Mouse (Mus musculus) liver, embryonic 12.5 days (tissue): ENCODE data around the gene Bex2. TPM values are rescaled to one million over a fixed set of nuclear protein-coding genes. Genes with fewer than 3 reads are reported as not detected.
A peak's percentile ranks its signal among the peaks of the same experiment; 100 is the strongest.
"Not testable (repeated sequence)": the region's sequence is repeated elsewhere in the genome, so short reads cannot be mapped to it uniquely, and the experiment has no call there.

Source experiments
- ATAC-seq: fragments of 200-750 bp; cut with Nextera tagmentation; 2 replicates; pipeline ENCODE4 v1.8.0; 2017; ENCODE audit warnings: moderate number of reproducible peaks, mild to moderate bottlenecking, moderate library complexity
- H3K27ac ChIP-seq: fragments of 300-500 bp; sonication (generic); 2 replicates; pipeline ENCODE4 v1.5.1; 2016; ENCODE audit warnings: mild to moderate bottlenecking
- H3K27me3 ChIP-seq: fragments of 300-500 bp; sonication (generic); replicated peaks from 2 replicates; pipeline ENCODE4 v1.6.1; 2016; ENCODE audit warnings: mild to moderate bottlenecking, moderate library complexity
- H3K36me3 ChIP-seq: fragments of 300-500 bp; sonication (generic); 2 replicates; pipeline ENCODE4 v1.6.1; 2016; ENCODE audit warnings: mild to moderate bottlenecking, moderate library complexity
- H3K4me1 ChIP-seq: fragments of 300-500 bp; sonication (generic); 2 replicates; pipeline ENCODE4 v1.6.1; 2016
- H3K4me2 ChIP-seq: fragments of 300-500 bp; sonication (generic); 2 replicates; pipeline ENCODE4 v1.6.1; 2016; ENCODE audit warnings: mild to moderate bottlenecking, moderate library complexity
- H3K4me3 ChIP-seq: fragments of 300-500 bp; sonication (generic); 2 replicates; pipeline ENCODE4 v1.5.1; 2016; ENCODE audit warnings: mild to moderate bottlenecking, moderate library complexity
- H3K9ac ChIP-seq: fragments of 300-500 bp; sonication (generic); 2 replicates; pipeline ENCODE4 v1.6.1; 2016; ENCODE audit warnings: mild to moderate bottlenecking, moderate library complexity
- H3K9me3 ChIP-seq: fragments of 300-500 bp; sonication (generic); replicated peaks from 2 replicates; pipeline ENCODE4 v1.6.1; 2016; ENCODE audit warnings: mild to moderate bottlenecking, moderate library complexity
- WGBS: fragments of 180-500 bp; shearing (Covaris S2); methylation state at CpG from one replicate; pipeline ENCODE4 v1.1.7; 2016; ENCODE audit not compliant: insufficient replicate concordance; 5-methylcytosine and 5-hydroxymethylcytosine counted together
- polyA plus RNA-seq: library from polyadenylated mRNA; unstranded; fragments of >200 nt; fragmentation: Nextera tagmentation; extraction: Ambion mirVana; gene quantifications from 2 replicates; pipeline ENCODE4 v1.2.1, GENCODE M21; 2016

The Bex2 gene
- polyA plus RNA-seq, 1 experiment from 2014 or later: 194 TPM

DNA sequence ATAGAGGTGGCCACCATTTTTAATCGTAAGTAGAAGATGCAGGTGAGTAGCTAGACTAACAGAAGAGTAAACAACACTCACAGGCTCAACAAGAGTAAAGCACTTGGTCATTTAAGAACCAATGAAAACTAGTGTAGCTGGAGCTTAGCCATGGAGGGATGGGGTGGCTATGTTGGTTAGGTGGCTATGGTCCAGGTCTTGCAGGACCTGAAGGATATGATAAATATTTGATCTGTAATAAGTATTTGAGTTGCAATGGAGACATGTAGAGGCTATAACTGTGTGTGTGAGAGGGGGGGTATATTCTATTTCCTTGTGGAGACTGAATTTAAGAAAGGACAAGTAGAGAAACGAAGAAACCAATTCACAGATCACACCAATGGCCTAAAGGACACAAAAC, 16.8 kb downstream of the Bex2 start:
- no peak overlapping the region for H3K9ac ChIP-seq
- H3K27me3 ChIP-seq: no peaks in the 10 kb centered on the region
- H3K27ac ChIP-seq: no peak overlapping the region
- WGBS: 64% methylated on average over 2 of the region's 2 CpGs
- ATAC-seq: no peak
- H3K9me3 ChIP-seq: no peaks in the 10 kb centered on the region
- no peaks in the 10 kb centered on the region for H3K4me1 ChIP-seq
- H3K4me2 ChIP-seq: no peak overlapping the region
- no peak overlapping the region for H3K4me3 ChIP-seq
- H3K36me3 ChIP-seq: no peaks in the 10 kb centered on the region

DNA sequence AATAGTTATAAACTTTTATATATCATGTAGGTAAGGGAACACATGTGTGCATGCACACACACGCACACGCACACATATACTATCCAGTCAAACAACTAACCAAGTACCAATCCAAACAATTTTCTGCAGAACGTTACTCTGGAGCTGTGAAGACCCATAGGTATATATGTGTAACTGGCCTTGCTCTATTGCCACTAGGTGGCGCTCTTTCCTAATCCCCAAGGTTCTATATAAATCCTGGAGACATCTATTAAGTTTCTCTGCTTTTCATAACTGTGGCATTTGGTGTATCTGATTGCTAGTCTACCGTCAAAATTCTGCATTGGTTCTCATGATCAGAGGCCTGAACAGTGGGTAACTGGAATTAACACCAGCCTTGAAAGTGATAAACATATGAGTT, 20.5 kb downstream of the Bex2 start:
- ATAC-seq: no peak
- Histone ChIP-seq H3K27me3 (no peaks in the 10 kb centered on the region), H3K9ac (no peak overlapping the region), H3K36me3 (no peaks in the 10 kb centered on the region), H3K27ac (no peak overlapping the region), H3K4me2 (no peak overlapping the region), H3K9me3 (no peaks in the 10 kb centered on the region), H3K4me3 (no peak overlapping the region), H3K4me1 (no peaks in the 10 kb centered on the region)
- WGBS: 17% methylated on average over 5 of the region's 5 CpGs

DNA sequence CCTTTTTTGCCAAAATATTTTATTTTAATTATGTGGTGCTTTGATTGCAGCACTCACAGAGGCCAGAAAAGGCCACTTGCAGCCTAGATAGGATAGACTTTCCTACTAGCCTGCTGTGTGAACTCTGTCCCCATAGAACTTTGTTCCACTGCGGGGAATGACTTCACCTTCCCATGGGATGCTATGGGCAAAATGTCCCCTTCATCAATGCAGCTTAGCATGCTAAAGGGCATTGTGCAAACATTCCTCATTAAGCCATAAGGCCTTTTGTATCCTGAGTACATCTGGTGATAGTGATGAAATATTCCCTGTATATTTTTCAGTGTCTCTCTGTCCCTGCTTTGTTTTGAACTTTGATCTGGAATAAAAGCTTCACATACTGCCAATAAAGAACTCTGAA, 24.3 kb downstream of the Bex2 start:
- Histone ChIP-seq H3K4me3 (no peak overlapping the region), H3K9ac (no peak overlapping the region), H3K4me1 (no peaks in the 10 kb centered on the region), H3K36me3 (no peaks in the 10 kb centered on the region), H3K4me2 (no peak overlapping the region), H3K27ac (no peak overlapping the region), H3K27me3 (no peaks in the 10 kb centered on the region), H3K9me3 (no peaks in the 10 kb centered on the region)
- 60% methylated on average over 1 of the region's 1 CpGs for WGBS
- no peak for ATAC-seq

DNA sequence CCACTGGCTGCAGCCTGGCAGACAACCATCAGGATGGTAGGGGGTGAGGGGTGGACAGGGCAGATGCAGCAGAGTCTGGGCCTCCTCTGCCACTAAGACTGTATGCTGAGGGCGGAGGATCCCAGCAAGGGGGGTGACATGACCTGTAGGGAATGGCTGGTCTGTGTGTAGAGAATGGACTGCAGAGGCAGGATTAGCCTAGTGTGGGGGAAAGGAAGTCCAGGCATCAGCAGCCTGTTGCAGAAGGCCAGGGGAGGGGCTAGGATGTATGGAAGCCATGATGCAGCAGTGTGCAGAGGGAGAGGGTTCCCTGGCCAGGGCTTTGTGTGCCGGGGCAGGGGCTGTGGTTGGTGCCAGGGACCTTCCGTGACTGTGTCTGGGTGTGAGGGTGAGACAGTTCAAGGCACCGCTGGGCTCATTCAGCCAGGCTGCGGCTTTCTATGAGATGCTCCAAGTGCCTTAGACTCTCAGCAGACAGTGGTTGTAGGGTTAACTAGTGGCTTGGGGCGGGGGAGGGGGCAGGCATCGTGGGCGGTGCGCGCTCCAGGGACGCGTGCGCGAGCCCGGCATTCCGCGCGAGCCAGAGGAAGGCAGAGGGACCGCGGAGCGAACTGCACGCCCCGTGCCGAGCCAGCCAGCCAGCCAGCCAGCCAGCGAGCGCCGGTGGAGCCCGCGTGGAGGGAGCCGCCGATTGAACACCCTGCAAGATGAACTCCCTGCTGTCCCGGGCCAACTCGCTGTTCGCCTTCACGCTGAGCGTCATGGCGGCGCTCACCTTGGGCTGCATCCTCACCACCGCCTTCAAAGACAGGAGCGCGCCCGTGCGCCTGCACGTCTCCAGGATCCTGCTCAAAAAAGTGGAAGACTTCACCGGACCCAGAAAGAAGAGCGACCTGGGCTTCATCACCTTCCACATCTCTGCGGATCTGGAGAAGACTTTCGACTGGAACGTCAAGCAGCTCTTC, 35.0 kb downstream of the Bex2 start, which contains the start of gene Arxes1:
TSS of gene Arxes1 (plus strand) at position 569 of the 965 bp plus-strand sequence.
- H3K36me3 ChIP-seq, H3K27me3 ChIP-seq, H3K9me3 ChIP-seq, H3K4me1 ChIP-seq, H3K9ac ChIP-seq, H3K27ac ChIP-seq: not testable (repeated sequence)
- WGBS: 47% methylated on average over 1 of the region's 49 CpGs
- H3K4me2 ChIP-seq: peak within 1 kb of the TSS; percentile 6; the same call in 1 of the 2 replicates
- H3K4me3 ChIP-seq: peak within 1 kb of the TSS; percentile 3; the same call in 1 of the 2 replicates
- ATAC-seq: peak; percentile 79

DNA sequence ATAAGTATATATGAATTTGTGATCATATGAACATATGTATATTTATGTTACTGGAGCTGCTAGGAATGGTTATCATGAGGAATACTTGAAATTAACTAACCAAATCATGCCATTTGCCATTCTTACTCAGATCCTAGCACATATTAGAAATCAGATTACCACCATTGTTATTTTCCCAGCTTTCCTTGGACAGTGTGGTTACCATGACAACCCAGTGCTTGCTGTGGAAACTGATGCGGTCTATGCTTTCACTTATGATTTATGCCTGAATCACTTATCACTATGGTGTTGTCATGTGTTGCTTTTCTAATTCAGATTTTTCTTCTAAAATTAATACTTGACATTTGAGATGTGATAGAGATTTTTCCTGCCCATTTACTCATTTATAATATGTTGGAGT, 37.7 kb downstream of the Bex2 start:
- H3K9me3 ChIP-seq: no peaks in the 10 kb centered on the region
- no peak overlapping the region for H3K4me2 ChIP-seq
- H3K36me3 ChIP-seq: no peaks in the 10 kb centered on the region
- H3K27ac ChIP-seq: no peak overlapping the region
- no peaks in the 10 kb centered on the region; the same call in 1 of the 2 replicates for H3K27me3 ChIP-seq
- WGBS: 83% methylated on average over 1 of the region's 1 CpGs
- ATAC-seq: no peak
- no peak overlapping the region for H3K4me3 ChIP-seq
- no peak overlapping the region for H3K9ac ChIP-seq
- H3K4me1 ChIP-seq: no peaks in the 10 kb centered on the region

Other genes with a start within 250 kb of the Bex2 start
- gene Gprasp2, start 229.2 kb downstream of the Bex2 start, polyA plus RNA-seq: 3.4 and 4.5 TPM in 2 replicates
- 35.6 and 38.7 TPM in 2 replicates for gene Arxes2, start 74.4 kb downstream of the Bex2 start, polyA plus RNA-seq
- 18.0 and 21.2 TPM in 2 replicates for gene Arxes1, start 34.9 kb downstream of the Bex2 start, polyA plus RNA-seq
- 0.17 and 0.20 TPM in 2 replicates for gene Nxf3, start 17.0 kb upstream of the Bex2 start, polyA plus RNA-seq
- gene Bex4, start 70.8 kb upstream of the Bex2 start, polyA plus RNA-seq: 201 and 211 TPM in 2 replicates
- gene Tceal8, start 104.1 kb upstream of the Bex2 start, polyA plus RNA-seq: 182 and 192 TPM in 2 replicates
- 5.2 and 5.8 TPM in 2 replicates for gene Tceal5, start 135.6 kb upstream of the Bex2 start, polyA plus RNA-seq
- gene Tceal7, start 146.5 kb upstream of the Bex2 start, polyA plus RNA-seq: 0.98 and 1.4 TPM in 2 replicates
- 147 and 153 TPM in 2 replicates for gene Bex1, start 147.3 kb upstream of the Bex2 start, polyA plus RNA-seq
- 223 and 224 TPM in 2 replicates for gene Tceal9, start 176.8 kb upstream of the Bex2 start, polyA plus RNA-seq
- 273 and 279 TPM in 2 replicates for gene Bex3, start 202.0 kb upstream of the Bex2 start, polyA plus RNA-seq